In genomic region chr6:90852360-90852759, GRCm38 (mm10) we compare ENCODE assay signal across 12 mouse cellular contexts.
DNase-seq lines count a peak whose midpoint lies in the region; ATAC-seq lines count a peak whose summit lies in the region.
"Had no signal": no experiment of that assay in that cellular context is flagged by ENCODE, and none has a peak within 500 bp of the region (broad histone marks: within the 10 kb centered on the region; RNA-seq: fewer than 3 reads in every experiment).

No protein-coding gene starts in this region.

- no peaks in the 10 kb centered on the region for H3K36me3 ChIP-seq in kidney, embryonic 14.5 days (ENCODE audit: control insufficient read depth, insufficient read depth, low read length)
- H3K36me3 ChIP-seq: limb, embryonic 15.5 days; neural tube, embryonic 12.5 days had no signal

- H3K9ac ChIP-seq in kidney, embryonic 14.5 days (ENCODE audit: low read depth, low read length): no peak overlapping the region
- H3K9ac ChIP-seq: hindbrain, embryonic 14.5 days; limb, embryonic 15.5 days; neural tube, embryonic 12.5 days had no signal

- no peak overlapping the region for H3K27ac ChIP-seq in kidney, embryonic 14.5 days (ENCODE audit: low read depth, low read length)
- H3K27ac ChIP-seq: hindbrain, embryonic 14.5 days; limb, embryonic 15.5 days; neural tube, embryonic 12.5 days had no signal

- no peaks in the 10 kb centered on the region for H3K4me1 ChIP-seq in kidney, embryonic 14.5 days (ENCODE audit: control insufficient read depth, insufficient read depth, low read length)
- H3K4me1 ChIP-seq: limb, embryonic 15.5 days; neural tube, embryonic 12.5 days had no signal

- WGBS in kidney, embryonic 14.5 days: 25% methylated on average over 2 of the region's 2 CpGs

- no peaks in the 10 kb centered on the region for H3K27me3 ChIP-seq in kidney, embryonic 14.5 days (ENCODE audit: control insufficient read depth, insufficient read depth, low read length)
- H3K27me3 ChIP-seq: limb, embryonic 15.5 days; neural tube, embryonic 12.5 days had no signal

- DNase-seq in kidney, adult 9 months: peak; percentile 11
- DNase-seq in A20 (ENCODE audit: low read depth, low spot score) (peak; percentile 12), NIH3T3 (ENCODE audit: low read depth) (peak; percentile 62)
- peak; percentile 76 to 78 for DNase-seq in kidney, postnatal 4 days
- no peak for DNase-seq in left cerebral cortex, adult 18-20 months (ENCODE audit: low spot score in 2 of 2)
- DNase-seq in layer of hippocampus, adult 18-20 months (ENCODE audit: low spot score in 2 of 2): no peak
- DNase-seq in adrenal gland, adult 2 months: no peak
- DNase-seq: cerebellum, postnatal 10 days had no signal

- H3K9me3 ChIP-seq in kidney, embryonic 14.5 days (ENCODE audit: control insufficient read depth, low read length): no peaks in the 10 kb centered on the region
- H3K9me3 ChIP-seq: limb, embryonic 15.5 days; neural tube, embryonic 12.5 days had no signal

- H3K4me3 ChIP-seq in kidney, embryonic 14.5 days (ENCODE audit: low read length): no peak overlapping the region
- H3K4me3 ChIP-seq: limb, embryonic 15.5 days; neural tube, embryonic 12.5 days had no signal

- H3K4me2 ChIP-seq in kidney, embryonic 14.5 days (replicated peaks; ENCODE audit: low read depth, low read length): no peak overlapping the region
- H3K4me2 ChIP-seq: hindbrain, embryonic 14.5 days; limb, embryonic 15.5 days; neural tube, embryonic 12.5 days had no signal

- ATAC-seq in kidney, embryonic 14.5 days (ENCODE audit: low FRiP score, low TSS enrichment): no peak

Comparison
In these comparisons a context has a peak if more than half of its experiments do, and no peak if none do; other contexts are left out.
1. DNase-seq: peak in kidney, adult 9 months (single experiment), A20 (single experiment), NIH3T3 (single experiment) and kidney, postnatal 4 days (2 of 2); none in left cerebral cortex, adult 18-20 months (0 of 2), layer of hippocampus, adult 18-20 months (0 of 2) and adrenal gland, adult 2 months (single experiment).